Mouse (Mus musculus) urinary bladder, postnatal 25 days (tissue): ENCODE results near the gene Afap1.

Experiments
- DNase-seq: peaks from one replicate; pipeline ENCODE4 v3.0.0; 2022; ENCODE audit warnings: low spot score

The Afap1 gene

DNA sequence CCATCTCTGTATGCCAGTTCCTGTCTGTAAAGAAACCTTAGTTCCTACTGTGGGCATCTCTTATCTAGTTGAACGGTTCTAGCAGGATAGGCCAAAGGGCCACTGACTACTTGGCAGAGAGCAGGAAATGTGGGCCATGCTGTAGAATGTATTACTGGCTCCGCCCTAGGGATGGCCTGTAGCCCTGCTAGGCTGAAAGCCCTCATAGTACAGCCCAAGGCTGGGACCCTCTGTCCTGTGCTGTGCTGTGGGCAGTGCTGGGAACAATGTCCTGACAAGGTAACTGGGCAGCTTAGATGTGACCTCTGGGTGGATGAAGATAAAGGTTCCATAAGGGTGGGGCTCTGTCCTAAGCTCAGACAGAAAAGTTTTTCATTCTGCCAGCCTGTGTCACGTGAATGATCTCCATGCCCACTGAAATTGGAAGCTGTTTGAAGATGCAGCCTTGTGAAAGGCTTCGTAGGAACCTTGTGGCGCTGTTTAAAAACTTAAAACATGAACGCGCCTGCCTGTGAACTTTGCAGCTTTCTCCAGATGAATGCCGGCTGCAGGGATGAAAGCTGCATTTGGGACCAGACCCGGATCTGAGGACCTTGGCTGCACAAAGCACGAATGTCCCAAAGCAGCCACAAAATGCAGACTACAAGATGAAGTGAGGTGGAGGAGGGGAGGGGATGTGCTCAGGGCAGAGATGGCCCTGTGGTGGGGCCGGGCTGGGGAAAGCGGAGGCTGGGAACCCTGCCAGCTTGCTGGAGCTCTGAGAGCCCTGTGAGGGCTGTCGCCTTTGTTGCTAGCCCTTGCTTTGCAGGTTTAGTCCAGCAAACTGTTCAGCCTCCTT is 147.5 kb downstream of the Afap1 start:
- peak; percentile 8 for DNase-seq

DNA sequence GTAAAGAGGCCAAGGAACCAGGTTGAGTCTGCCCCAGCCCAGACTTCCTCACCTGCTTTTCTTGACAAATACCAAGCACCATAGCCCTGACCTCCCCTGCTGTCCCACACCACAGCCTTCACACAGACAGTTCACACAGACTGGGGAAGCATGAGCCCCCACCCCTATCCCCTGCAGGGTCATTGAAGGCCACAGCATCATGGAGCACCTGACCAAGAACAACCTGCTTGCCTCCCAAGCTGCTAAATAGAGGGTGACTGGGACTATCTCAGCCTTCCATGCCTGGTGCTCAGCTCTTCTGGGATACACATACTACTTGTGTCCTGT is 148.1 kb downstream of the Afap1 start:
- DNase-seq = no peak

DNA sequence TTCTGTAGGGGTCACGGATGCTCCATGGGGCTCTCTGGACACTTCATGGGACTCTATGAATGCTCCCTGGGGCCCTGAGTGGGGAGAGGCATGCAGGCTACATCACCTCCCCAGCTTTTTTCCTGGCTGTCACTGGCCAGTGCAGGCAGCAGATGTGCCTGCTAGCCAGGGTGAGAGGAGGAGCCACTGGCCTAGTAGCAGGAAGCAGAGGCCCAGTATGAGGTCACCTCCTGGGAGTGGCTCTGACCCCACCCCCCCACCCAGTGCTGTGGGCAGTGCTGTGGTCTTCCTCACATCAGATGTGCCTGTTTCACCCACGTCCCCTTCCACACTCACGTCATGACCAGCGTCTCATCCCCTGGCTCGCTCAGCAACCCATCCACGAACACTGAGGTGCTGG is 148.6 kb downstream of the Afap1 start:
- no peak for DNase-seq

DNA sequence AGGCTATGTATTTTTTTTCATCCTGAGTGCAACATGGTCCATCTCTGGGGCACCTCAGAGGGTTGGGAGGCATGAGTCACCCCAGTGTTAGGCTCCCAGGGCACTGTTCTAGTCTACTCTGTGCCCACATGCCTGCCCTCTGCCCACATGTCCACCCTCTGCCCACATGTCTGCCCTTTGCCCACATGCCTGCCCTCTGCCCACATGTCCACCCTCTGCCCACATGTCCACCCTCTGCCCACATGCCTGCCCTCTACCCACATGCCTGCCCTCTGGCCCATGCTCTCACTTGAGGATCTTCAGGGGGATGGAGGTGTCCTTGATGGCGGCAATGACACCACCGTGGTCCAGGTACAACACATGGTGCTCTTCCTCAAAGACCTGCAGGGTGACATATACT is 150.0 kb downstream of the Afap1 start:
- no peak for DNase-seq
